In genomic region chr5:52626092-52626491, GRCm38 (mm10) we compare ENCODE assay signal across 8 mouse cellular contexts. TPM values are rescaled to one million over a fixed set of nuclear protein-coding genes. Genes with fewer than 3 reads are reported as not detected.
DNase-seq lines count a peak whose midpoint lies in the region; ATAC-seq and TF ChIP-seq lines count a peak whose summit lies in the region.

No protein-coding gene starts in this region.

- H3K9ac ChIP-seq in stomach, postnatal 0 days (ENCODE audit: low read length): peak overlapping the region; percentile 47; the same call in 1 of the 2 replicates

- no peaks in the 10 kb centered on the region for H3K9me3 ChIP-seq in heart, embryonic 10.5 days
- H3K9me3 ChIP-seq in limb, embryonic 10.5 days (replicated peaks): no peaks in the 10 kb centered on the region
- H3K9me3 ChIP-seq in stomach, postnatal 0 days (ENCODE audit: control insufficient read depth, low read length): no peaks in the 10 kb centered on the region

- 0 out of 2 replicates have a peak overlapping the region, but pooled peaks have one; percentile 27 for H3K4me2 ChIP-seq in stomach, postnatal 0 days (replicated peaks; ENCODE audit: low read depth)

- WGBS in heart, embryonic 10.5 days: 59% methylated on average over 8 of the region's 8 CpGs
- 62% methylated on average over 8 of the region's 8 CpGs for WGBS in limb, embryonic 10.5 days
- 33% methylated on average over 8 of the region's 8 CpGs for WGBS in stomach, postnatal 0 days

- no peak for ATAC-seq in stomach, postnatal 0 days (ENCODE audit: low FRiP score, low TSS enrichment)

- no peaks in the 10 kb centered on the region for H3K36me3 ChIP-seq in heart, embryonic 10.5 days
- H3K36me3 ChIP-seq in limb, embryonic 10.5 days: no peaks in the 10 kb centered on the region
- no peaks in the 10 kb centered on the region for H3K36me3 ChIP-seq in stomach, postnatal 0 days (ENCODE audit: control insufficient read depth, insufficient read depth, low read length)

- TF ChIP-seq EP300 in stomach, postnatal 0 days (optimal IDR thresholded peaks at IDR 0.05): no peak

- no peaks in the 10 kb centered on the region for H3K27me3 ChIP-seq in heart, embryonic 10.5 days (ENCODE audit: insufficient read depth, poor library complexity, severe bottlenecking)
- H3K27me3 ChIP-seq in limb, embryonic 10.5 days (ENCODE audit: low read depth, poor library complexity, severe bottlenecking): no peaks in the 10 kb centered on the region
- H3K27me3 ChIP-seq in stomach, postnatal 0 days (ENCODE audit: control insufficient read depth, insufficient read depth, low read length): no peaks in the 10 kb centered on the region

- TF ChIP-seq CTCF in stomach, postnatal 0 days (IDR thresholded peaks at IDR 0.05; ENCODE audit: low read depth): no peak

- H3K4me3 ChIP-seq in heart, embryonic 10.5 days: peak overlapping the region; percentile 9; the same call in 1 of the 2 replicates
- 0 out of 2 replicates have a peak overlapping the region, but pooled peaks have one; percentile 13 for H3K4me3 ChIP-seq in limb, embryonic 10.5 days
- no peak overlapping the region for H3K4me3 ChIP-seq in stomach, postnatal 0 days (ENCODE audit: low read depth, low read length)

- peaks cover 8% of the 10 kb centered on the region for H3K4me1 ChIP-seq in heart, embryonic 10.5 days
- peaks cover 8% of the 10 kb centered on the region for H3K4me1 ChIP-seq in limb, embryonic 10.5 days
- no peaks in the 10 kb centered on the region; the same call in 1 of the 2 replicates for H3K4me1 ChIP-seq in stomach, postnatal 0 days (replicated peaks; ENCODE audit: control insufficient read depth, insufficient read depth)

- peak overlapping the region; percentile 76 for H3K27ac ChIP-seq in heart, embryonic 10.5 days
- H3K27ac ChIP-seq in limb, embryonic 10.5 days: peak overlapping the region; percentile 56; the same call in 1 of the 2 replicates
- peak overlapping the region; percentile 58 for H3K27ac ChIP-seq in stomach, postnatal 0 days (replicated peaks)

- no peak for DNase-seq in heart, embryonic 10.5 days (ENCODE audit: low spot score)
- no peak for DNase-seq in heart, postnatal 4 days
- DNase-seq in retina, postnatal 1 day: peak; percentile 11
- DNase-seq in retina, embryonic 14.5 days (ENCODE audit: low spot score): no peak
- DNase-seq in limb, embryonic 10.5 days (ENCODE audit: low spot score): no peak
- DNase-seq in stomach, postnatal 0 days (ENCODE audit: low spot score): no peak
- DNase-seq in right cerebral cortex, postnatal 4 days: no peak
- no peak for DNase-seq in adrenal gland, postnatal 4 days (ENCODE audit: low spot score in 2 of 2)

RNA-seq across cellular contexts. Expression of gene Sepsecs, which starts 43.4 kb away (rescaled TPM):
- polyA plus RNA-seq in heart, embryonic 10.5 days (2016; fragmentation: Nextera tagmentation; extraction: Ambion mirVana): 7.1 and 8.7 TPM in 2 replicates
- total RNA-seq in heart, postnatal 4 days (2021): 10 to 100 TPM in 1 of 2 experiments, 1 to 10 TPM in 1; 9.9 to 10.0 TPM
- polyA plus RNA-seq in limb, embryonic 10.5 days (2016; fragmentation: Nextera tagmentation; extraction: Ambion mirVana): 7.1 and 8.2 TPM in 2 replicates
- polyA plus RNA-seq in stomach, postnatal 0 days (2015; fragmentation: Nextera tagmentation; extraction: Ambion mirVana): 6.1 and 6.2 TPM in 2 replicates
- 10 to 100 TPM; 16.8 to 21.8 TPM for total RNA-seq in adrenal gland, postnatal 4 days (2021)

RNA-seq across cellular contexts. Expression of gene Lgi2, which starts 59.8 kb away (rescaled TPM):
- 3.6 and 4.2 TPM in 2 replicates for polyA plus RNA-seq in heart, embryonic 10.5 days (2016; fragmentation: Nextera tagmentation; extraction: Ambion mirVana)
- 1 to 10 TPM; 1.6 to 1.9 TPM for total RNA-seq in heart, postnatal 4 days (2021)
- polyA plus RNA-seq in limb, embryonic 10.5 days (2016; fragmentation: Nextera tagmentation; extraction: Ambion mirVana): 0.88 and 1.1 TPM in 2 replicates
- 4.8 and 5.5 TPM in 2 replicates for polyA plus RNA-seq in stomach, postnatal 0 days (2015; fragmentation: Nextera tagmentation; extraction: Ambion mirVana)
- 1 to 10 TPM; 3.7 to 4.4 TPM for total RNA-seq in adrenal gland, postnatal 4 days (2021)
